Mouse (Mus musculus): Measurements from ENCODE around the gene Cyp4a12a.
"Not testable (repeated sequence)": the region's sequence is repeated elsewhere in the genome, so short reads cannot be mapped to it uniquely, and the experiment has no call there.

GRCm38 (mm10) chr4:115281231-115281767, 17.5 kb upstream of the Cyp4a12a start:
- not testable (repeated sequence) for TF ChIP-seq CTCF (IDR thresholded peaks at IDR 0.05; ENCODE audit: extremely low read depth, insufficient read depth, insufficient read length, insufficient replicate concordance); POLR2A (IDR thresholded peaks at IDR 0.05; ENCODE audit: low read depth, low read length)
